Mouse (Mus musculus) C2C12 (cell line): ENCODE measurements at regions not wholly inside any gene's neighbourhood (a gene's known extent, or its start where the extent isn't known, plus 50 kb on each side); places are given as distances from the start of the nearest gene placed in this dataset.

ENCODE experiments used
- H3K27me3 ChIP-seq: one replicate; pipeline ENCODE4 v1.6.1; 2011; ENCODE audit not compliant: control insufficient read depth, insufficient read depth, insufficient read length
- H3K36me3 ChIP-seq: one replicate; pipeline ENCODE4 v1.6.1; 2011; ENCODE audit not compliant: control insufficient read depth, insufficient read depth
- H3K4me3 ChIP-seq: one replicate; pipeline ENCODE4 v1.5.1; 2011; ENCODE audit warnings: mild to moderate bottlenecking, control low read depth; ENCODE audit not compliant: poor library complexity, insufficient read depth, severe bottlenecking
- H3K79me2 ChIP-seq: one replicate; pipeline ENCODE4 v1.6.1; 2011; ENCODE audit not compliant: control insufficient read depth, insufficient read depth
- H3K79me3 ChIP-seq: one replicate; pipeline ENCODE4 v1.6.1; 2011; ENCODE audit warnings: low read depth, control low read depth
- H3ac ChIP-seq: one replicate; pipeline ENCODE3; 2011; ENCODE audit warnings: low read depth; ENCODE audit not compliant: control insufficient read depth, insufficient read length
- CEBPB ChIP-seq: IDR thresholded peaks from one replicate; pipeline ENCODE4 v1.6.1; 2011; ENCODE audit warnings: low read depth, mild to moderate bottlenecking, control low read depth, moderate library complexity
- CTCF ChIP-seq: IDR thresholded peaks from one replicate; pipeline ENCODE4 v1.5.1; 2011; ENCODE audit not compliant: control insufficient read depth, insufficient read depth, insufficient read length
- FOSL1 ChIP-seq: IDR thresholded peaks from one replicate; pipeline ENCODE4 v1.8.0; 2011; ENCODE audit warnings: mild to moderate bottlenecking, low read length; ENCODE audit not compliant: poor library complexity, insufficient read depth, severe bottlenecking
- MAX ChIP-seq: IDR thresholded peaks from one replicate; pipeline ENCODE4 v1.6.1; 2011; ENCODE audit warnings: mild to moderate bottlenecking, control low read depth
- MYOD1 ChIP-seq: IDR thresholded peaks from one replicate; pipeline ENCODE4 v1.6.1; 2011; ENCODE audit warnings: low read depth; ENCODE audit not compliant: control insufficient read depth, insufficient read length
- MYOG ChIP-seq: IDR thresholded peaks from one replicate; pipeline ENCODE4 v1.6.1; 2011; ENCODE audit not compliant: control insufficient read depth, insufficient read length; ENCODE audit errors: extremely low read depth
- USF1 ChIP-seq: IDR thresholded peaks from one replicate; pipeline ENCODE4 v1.6.1; 2011; ENCODE audit warnings: low read depth, mild to moderate bottlenecking, control low read depth, moderate library complexity

DNA sequence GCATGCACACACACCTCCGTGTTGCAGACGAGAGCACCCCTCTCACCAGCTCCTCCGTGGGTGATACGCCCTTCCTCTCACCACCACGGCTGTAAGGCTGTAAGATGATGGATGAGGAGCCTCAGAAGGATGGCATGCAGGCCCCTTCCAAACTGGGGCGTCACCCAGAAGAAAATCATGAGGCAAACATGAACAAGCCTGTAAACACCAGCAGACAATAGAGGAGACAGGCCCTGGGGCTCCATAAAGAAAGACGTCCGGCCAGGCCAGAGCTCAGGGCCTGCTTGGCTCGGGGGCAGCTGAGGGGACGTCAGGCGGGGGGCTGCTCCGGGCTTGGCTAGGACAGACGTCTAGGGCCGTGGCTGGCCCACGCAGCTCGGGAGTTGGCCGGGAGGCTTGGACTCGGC is 50.6 kb upstream of the Eln start:
- no peaks in the 10 kb centered on the region for H3K79me2 ChIP-seq
- H3ac ChIP-seq = no peak overlapping the region
- H3K36me3 ChIP-seq = no peaks in the 10 kb centered on the region
- H3K27me3 ChIP-seq = peaks cover 24% of the 10 kb centered on the region
- H3K79me3 ChIP-seq = no peaks in the 10 kb centered on the region
- no peak overlapping the region for H3K4me3 ChIP-seq
- no peak for TF ChIP-seq CEBPB
- no peak for TF ChIP-seq FOSL1
- TF ChIP-seq MYOG = no peak
- TF ChIP-seq USF1 = no peak
- no peak for TF ChIP-seq MAX
- TF ChIP-seq CTCF = no peak
- no peak for TF ChIP-seq MYOD1
